Mouse (Mus musculus) liver, embryonic 15.5 days (tissue): Measurements from ENCODE around the gene Gm34653. TPM values are rescaled to one million over a fixed set of nuclear protein-coding genes. Genes with fewer than 3 reads are reported as not detected.

Experiments
- ATAC-seq: fragments of 200-750 bp; cut with Nextera tagmentation; 2 replicates; pipeline ENCODE4 v1.8.0; 2017; ENCODE audit warnings: moderate number of reproducible peaks, mild to moderate bottlenecking, moderate library complexity; ENCODE audit not compliant: insufficient read depth
- H3K27ac ChIP-seq: fragments of 300-500 bp; sonication (generic); replicated peaks from 2 replicates; pipeline ENCODE4 v1.5.1; 2015; ENCODE audit warnings: mild to moderate bottlenecking, inconsistent platforms
- H3K27me3 ChIP-seq: fragments of 300-500 bp; sonication (generic); 2 replicates; pipeline ENCODE4 v1.6.1; 2015; ENCODE audit warnings: mild to moderate bottlenecking, inconsistent platforms
- H3K36me3 ChIP-seq: fragments of 300-500 bp; sonication (generic); replicated peaks from 2 replicates; pipeline ENCODE4 v1.6.1; 2015; ENCODE audit warnings: moderate library complexity, mild to moderate bottlenecking, inconsistent platforms
- H3K4me1 ChIP-seq: fragments of 300-500 bp; sonication (generic); replicated peaks from 2 replicates; pipeline ENCODE4 v1.6.1; 2015; ENCODE audit warnings: inconsistent platforms
- H3K4me2 ChIP-seq: fragments of 300-500 bp; sonication (generic); 2 replicates; pipeline ENCODE4 v1.6.1; 2015; ENCODE audit warnings: moderate library complexity, mild to moderate bottlenecking, inconsistent platforms
- H3K4me3 ChIP-seq: fragments of 300-500 bp; sonication (generic); replicated peaks from 2 replicates; pipeline ENCODE4 v1.5.1; 2015; ENCODE audit warnings: mild to moderate bottlenecking, inconsistent platforms
- H3K9ac ChIP-seq: fragments of 300-500 bp; sonication (generic); 2 replicates; pipeline ENCODE4 v1.6.1; 2015; ENCODE audit warnings: moderate library complexity, mild to moderate bottlenecking, inconsistent platforms
- H3K9me3 ChIP-seq: fragments of 300-500 bp; sonication (generic); replicated peaks from 2 replicates; pipeline ENCODE4 v1.6.1; 2016; ENCODE audit warnings: inconsistent platforms
- WGBS: fragments of 180-500 bp; shearing (Covaris S2); methylation state at CpG from one replicate; pipeline ENCODE4 v1.1.7; 2015; ENCODE audit warnings: mixed read lengths; ENCODE audit not compliant: insufficient replicate concordance; 5-methylcytosine and 5-hydroxymethylcytosine counted together
- polyA plus RNA-seq: library from polyadenylated mRNA; unstranded; fragments of >200 nt; fragmentation: Nextera tagmentation; extraction: Ambion mirVana; gene quantifications from 2 replicates; pipeline ENCODE4 v1.2.1, GENCODE M21; 2015

Gene Gm34653
- polyA plus RNA-seq, 1 experiment from 2014 or later = not detected

DNA sequence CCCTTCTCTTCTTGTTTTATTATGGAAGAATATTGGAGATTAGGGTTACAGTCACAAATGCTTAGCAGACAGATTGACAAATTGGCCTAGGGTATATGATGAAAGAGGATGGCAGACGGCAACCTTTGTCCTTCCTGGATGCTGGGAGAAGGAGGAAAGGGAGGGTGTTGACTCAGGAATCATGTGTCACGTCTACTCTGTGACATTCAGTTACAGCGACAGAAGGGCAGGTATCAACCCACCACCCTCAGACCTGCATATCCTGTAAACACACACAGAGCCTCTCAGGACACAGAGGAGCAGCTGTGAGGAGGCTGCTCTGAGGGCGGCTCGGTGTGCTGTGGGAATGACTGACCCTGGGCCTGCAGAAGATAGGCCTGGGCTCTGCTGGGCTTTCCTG is 50.4 kb downstream of the Gm34653 start:
- Histone ChIP-seq H3K27me3 (peaks cover 38% of the 10 kb centered on the region; the same call in 1 of the 2 replicates), H3K4me1 (0 out of 2 replicates have a peak, but pooled peaks cover 3% of the 10 kb centered on the region), H3K27ac (0 out of 2 replicates have a peak overlapping the region, but pooled peaks have one; percentile 29), H3K4me2 (no peak overlapping the region), H3K9me3 (no peaks in the 10 kb centered on the region), H3K9ac (no peak overlapping the region), H3K4me3 (no peak overlapping the region), H3K36me3 (no peaks in the 10 kb centered on the region)
- 50% methylated on average over 5 of the region's 5 CpGs for WGBS
- ATAC-seq = peak; percentile 77

DNA sequence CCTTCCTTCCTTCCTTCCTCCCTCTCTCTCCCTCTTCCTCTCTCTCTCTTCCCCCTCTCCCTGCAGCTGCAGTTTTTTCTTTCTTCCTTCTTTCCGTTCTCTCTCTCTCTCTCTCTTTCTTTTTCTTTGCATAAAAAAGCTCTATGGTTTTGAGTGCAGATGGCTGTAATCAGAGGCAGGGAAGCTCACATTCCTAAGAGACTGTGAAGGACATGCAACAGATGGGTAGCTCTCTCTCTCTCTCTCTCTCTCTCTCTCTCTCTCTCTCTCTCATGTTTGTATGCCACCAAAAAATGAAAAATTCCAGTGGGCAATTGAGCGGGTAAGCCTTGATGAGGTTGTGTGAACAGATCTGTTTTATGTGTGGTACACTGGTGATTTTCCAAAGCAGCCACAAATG is 51.4 kb downstream of the Gm34653 start:
- H3K4me2 ChIP-seq = no peak overlapping the region

More for the DNA sequence above, 51.4 kb downstream of the Gm34653 start:
- 0 out of 2 replicates have a peak, but pooled peaks cover 3% of the 10 kb centered on the region for H3K4me1 ChIP-seq
- no peak overlapping the region for H3K9ac ChIP-seq
- H3K27ac ChIP-seq = no peak overlapping the region
- no peaks in the 10 kb centered on the region for H3K9me3 ChIP-seq
- WGBS = 68% methylated on average over 2 of the region's 2 CpGs
- no peak overlapping the region for H3K4me3 ChIP-seq
- H3K27me3 ChIP-seq = peaks cover 38% of the 10 kb centered on the region; the same call in 1 of the 2 replicates
- H3K36me3 ChIP-seq = no peaks in the 10 kb centered on the region
- ATAC-seq = no peak

Other genes starting within 250 kb of the Gm34653 start
- gene Gapvd1, start 77.8 kb upstream of the Gm34653 start, polyA plus RNA-seq = 79.9 and 89.4 TPM in 2 replicates
- 509 TPM in 2 replicates for gene Hspa5, start 61.0 kb upstream of the Gm34653 start, polyA plus RNA-seq
- gene Rabepk, start 33.1 kb upstream of the Gm34653 start, polyA plus RNA-seq = 20.1 and 22.3 TPM in 2 replicates
- gene Fbxw2, start 6.7 kb upstream of the Gm34653 start, polyA plus RNA-seq = 57.5 and 60.5 TPM in 2 replicates
- gene Cutal, start 41.4 kb downstream of the Gm34653 start, polyA plus RNA-seq = 8.2 and 8.4 TPM in 2 replicates
- 67.5 and 71.5 TPM in 2 replicates for gene Psmd5, start 42.0 kb downstream of the Gm34653 start, polyA plus RNA-seq
- gene Phf19, start 81.0 kb downstream of the Gm34653 start, polyA plus RNA-seq = 1.5 and 1.8 TPM in 2 replicates
- 0.29 and 0.61 TPM in 2 replicates for gene Traf1, start 128.8 kb downstream of the Gm34653 start, polyA plus RNA-seq
- 43.9 and 55.8 TPM in 2 replicates for gene Hc, start 228.4 kb downstream of the Gm34653 start, polyA plus RNA-seq